Mouse (Mus musculus) gonadal fat pad, adult 2 months (tissue): ENCODE measurements around the gene A630023A22Rik. TPM values are rescaled to one million over a fixed set of nuclear protein-coding genes. Genes with fewer than 3 reads are reported as not detected.

Experiments used
- DNase-seq: peaks from one replicate; pipeline ENCODE4 v3.0.0-alpha.2; 2012; ENCODE audit warnings: low read depth
- polyA plus RNA-seq: library from polyadenylated mRNA; depleted of rRNA; stranded (reverse); fragments of >200 nt; gene quantifications from 2 replicates; pipeline ENCODE4 v1.2.3, GENCODE M21; 2012; rRNA removed

A630023A22Rik gene
- polyA plus RNA-seq = 0.11 and 0.53 TPM in 2 replicates

GRCm38 (mm10) chr14:34102601-34103000 lies at the start of gene A630023A22Rik:
Gene A630023A22Rik, minus strand, starts transcription at chr14:34102754.
- no peak for DNase-seq

GRCm38 (mm10) chr14:34152342-34152741 lies 49.8 kb upstream of the A630023A22Rik start, which contains the start of gene Npy4r:
Gene Npy4r, minus strand, starts transcription at chr14:34152489.
- no peak for DNase-seq

GRCm38 (mm10) chr14:34142915-34143314 lies 40.4 kb upstream of the A630023A22Rik start:
- DNase-seq = no peak

GRCm38 (mm10) chr14:34142316-34142715 lies 39.8 kb upstream of the A630023A22Rik start:
- DNase-seq = no peak

GRCm38 (mm10) chr14:34139671-34140664 lies 37.4 kb upstream of the A630023A22Rik start:
- DNase-seq = no peak

GRCm38 (mm10) chr14:34135391-34135790 lies 32.8 kb upstream of the A630023A22Rik start:
- DNase-seq = no peak

- no peak for DNase-seq
Observed at GRCm38 (mm10) chr14:34131216-34131615, 28.7 kb upstream of the A630023A22Rik start.

GRCm38 (mm10) chr14:34121691-34122090 lies 19.1 kb upstream of the A630023A22Rik start:
- DNase-seq = no peak

GRCm38 (mm10) chr14:34120923-34121351 lies 18.4 kb upstream of the A630023A22Rik start:
- no peak for DNase-seq

- no peak for DNase-seq
Observed at GRCm38 (mm10) chr14:34120016-34120910, 17.7 kb upstream of the A630023A22Rik start.

GRCm38 (mm10) chr14:34119046-34119723 lies 16.6 kb upstream of the A630023A22Rik start:
- DNase-seq = no peak

GRCm38 (mm10) chr14:34114311-34114710 lies 11.8 kb upstream of the A630023A22Rik start:
- no peak for DNase-seq

GRCm38 (mm10) chr14:34107594-34107993 lies 5.0 kb upstream of the A630023A22Rik start:
- no peak for DNase-seq

GRCm38 (mm10) chr14:34106389-34107062 lies 4.0 kb upstream of the A630023A22Rik start:
- DNase-seq = no peak

GRCm38 (mm10) chr14:34104892-34105291 lies 2.3 kb upstream of the A630023A22Rik start:
- no peak for DNase-seq

GRCm38 (mm10) chr14:34103855-34104254 lies 1.3 kb upstream of the A630023A22Rik start:
- DNase-seq = no peak

GRCm38 (mm10) chr14:34096161-34096560 lies 6.4 kb downstream of the A630023A22Rik start:
- DNase-seq = no peak

GRCm38 (mm10) chr14:34092856-34093255 lies 9.7 kb downstream of the A630023A22Rik start:
- no peak for DNase-seq

GRCm38 (mm10) chr14:34091475-34091874 lies 11.1 kb downstream of the A630023A22Rik start:
- no peak for DNase-seq

GRCm38 (mm10) chr14:34089796-34090195 lies 12.8 kb downstream of the A630023A22Rik start:
- DNase-seq = no peak
